Mouse (Mus musculus): ENCODE results near the gene Rph3al. TPM values are rescaled to one million over a fixed set of nuclear protein-coding genes. Genes with fewer than 3 reads are reported as not detected.

Rph3al gene
- polyA plus RNA-seq (2016; fragmentation: Nextera tagmentation; extraction: Ambion mirVana), result 1.1 and 1.7 TPM in 2 replicates

DNA sequence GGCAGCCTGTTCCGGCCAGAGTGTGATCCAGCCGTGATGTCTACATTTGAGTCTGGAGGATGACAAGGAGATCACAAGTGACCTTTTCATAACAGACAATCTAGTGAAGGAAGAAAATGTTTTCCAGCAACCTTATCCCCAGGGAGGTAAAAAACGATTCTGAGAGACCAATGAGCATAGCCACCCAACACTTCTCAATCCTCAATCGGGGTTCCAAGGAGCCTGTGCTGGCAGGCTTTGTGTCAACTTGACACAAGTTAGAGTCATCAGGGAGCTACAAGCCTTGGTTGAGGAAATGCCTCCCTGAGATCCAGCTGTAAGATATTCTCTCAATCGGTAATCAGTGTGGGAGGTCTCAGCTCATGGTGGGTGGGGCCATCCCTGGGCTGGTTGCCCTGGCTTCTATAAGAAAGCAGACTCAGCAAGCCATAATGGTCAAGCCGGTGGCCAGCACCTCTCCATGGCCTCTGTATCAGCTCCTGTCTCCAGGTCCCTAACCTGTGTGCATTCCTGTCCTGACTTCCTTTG, at the start of gene Rph3al:
Rph3al (minus strand) TSS at position 51 of the 528 bp plus-strand sequence.
- 75% methylated on average over 6 of the region's 6 CpGs for WGBS
- no peak within 1 kb of the TSS for H3K4me3 ChIP-seq (replicated peaks)
- H3K9me3 ChIP-seq, result no peaks in the 10 kb centered on the region
- H3K27ac ChIP-seq, result peak within 1 kb of the TSS; percentile 50; the same call in 1 of the 2 replicates
- H3K27me3 ChIP-seq, result no peaks in the 10 kb centered on the region
- H3K4me2 ChIP-seq, result 0 out of 2 replicates have a peak within 1 kb of the TSS, but pooled peaks have one; percentile 15
- H3K36me3 ChIP-seq (replicated peaks), result no peaks in the 10 kb centered on the region
- ATAC-seq (ENCODE audit: low FRiP score), result no peak
- peaks cover 23% of the 10 kb centered on the region for H3K4me1 ChIP-seq
- no peak within 1 kb of the TSS for H3K9ac ChIP-seq

DNA sequence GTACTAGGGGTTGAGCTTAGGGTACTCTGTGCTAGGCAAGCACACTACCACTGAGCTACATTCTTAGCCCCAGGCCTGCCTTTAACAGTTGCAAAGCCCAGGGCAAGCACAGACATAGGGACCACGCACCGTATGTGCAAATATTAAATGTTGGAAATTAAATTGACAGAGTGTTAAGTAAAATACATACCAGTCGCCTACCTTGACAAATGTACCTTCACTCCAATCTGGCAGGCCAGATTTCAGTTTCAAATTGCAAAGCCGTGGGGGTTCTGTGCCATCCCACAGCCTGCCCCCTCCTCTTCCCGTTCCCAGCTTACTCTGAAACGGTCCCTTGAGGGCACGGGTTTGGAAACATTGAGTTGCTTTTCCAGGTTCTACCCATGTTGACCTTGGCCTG, 47.7 kb upstream of the Rph3al start:
- Histone ChIP-seq H3K9ac (no peak overlapping the region), H3K36me3 (replicated peaks) (no peaks in the 10 kb centered on the region), H3K27ac (no peak overlapping the region), H3K4me2 (no peak overlapping the region), H3K27me3 (no peaks in the 10 kb centered on the region), H3K4me1 (no peaks in the 10 kb centered on the region), H3K9me3 (no peaks in the 10 kb centered on the region), H3K4me3 (replicated peaks) (no peak overlapping the region)
- ATAC-seq (ENCODE audit: low FRiP score), result no peak
- 89% methylated on average over 7 of the region's 7 CpGs for WGBS

DNA sequence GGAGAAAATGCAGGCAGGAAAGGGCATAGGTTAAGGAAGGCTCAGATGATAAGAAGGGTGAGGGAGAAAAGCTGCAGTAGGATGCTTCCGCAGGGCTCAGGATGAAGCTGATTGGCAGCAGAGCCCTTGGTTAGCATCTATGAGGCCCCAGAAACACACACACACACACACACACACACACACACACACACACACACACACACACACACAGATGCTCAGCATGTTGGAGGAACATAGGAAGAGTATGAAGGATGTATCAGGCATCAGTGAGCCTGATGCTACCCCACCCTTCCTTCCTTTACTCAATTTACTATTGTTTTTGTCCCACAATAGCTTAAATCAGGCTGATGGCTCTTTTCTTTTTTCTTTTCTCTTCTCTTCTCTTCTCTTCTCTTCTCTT, 46.4 kb upstream of the Rph3al start:
- 82% methylated on average over 1 of the region's 1 CpGs for WGBS
- H3K4me3 ChIP-seq (replicated peaks), result no peak overlapping the region
- H3K4me2 ChIP-seq, result no peak overlapping the region
- no peaks in the 10 kb centered on the region for H3K9me3 ChIP-seq
- ATAC-seq (ENCODE audit: low FRiP score), result no peak
- no peak overlapping the region for H3K27ac ChIP-seq
- H3K4me1 ChIP-seq, result no peaks in the 10 kb centered on the region
- H3K36me3 ChIP-seq (replicated peaks), result no peaks in the 10 kb centered on the region
- H3K27me3 ChIP-seq, result no peaks in the 10 kb centered on the region
- H3K9ac ChIP-seq, result no peak overlapping the region

DNA sequence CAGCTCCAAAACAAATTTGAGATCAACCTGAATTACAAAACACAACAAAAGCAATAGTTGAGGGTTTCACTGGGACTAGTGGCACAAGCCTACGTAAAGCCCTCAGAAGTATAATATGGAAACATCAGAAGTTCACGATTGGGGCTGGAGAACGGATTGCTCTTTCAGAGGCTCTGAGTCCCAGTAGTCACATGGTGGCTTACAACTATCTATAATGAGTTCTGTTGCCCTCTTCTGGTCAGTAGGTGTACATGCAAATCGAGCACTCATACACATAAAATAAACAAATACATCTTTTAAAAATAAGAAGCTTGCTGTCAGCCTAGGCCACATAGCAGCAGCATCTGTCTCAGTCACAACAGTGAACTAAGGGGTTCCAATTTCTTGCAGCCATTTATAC, 45.0 kb upstream of the Rph3al start:
- Histone ChIP-seq H3K27ac (no peak overlapping the region), H3K9ac (no peak overlapping the region), H3K4me3 (replicated peaks) (no peak overlapping the region), H3K36me3 (replicated peaks) (no peaks in the 10 kb centered on the region), H3K4me2 (no peak overlapping the region), H3K9me3 (no peaks in the 10 kb centered on the region), H3K27me3 (no peaks in the 10 kb centered on the region), H3K4me1 (no peaks in the 10 kb centered on the region)
- ATAC-seq (ENCODE audit: low FRiP score), result no peak
- WGBS, result 74% methylated on average over 4 of the region's 4 CpGs

DNA sequence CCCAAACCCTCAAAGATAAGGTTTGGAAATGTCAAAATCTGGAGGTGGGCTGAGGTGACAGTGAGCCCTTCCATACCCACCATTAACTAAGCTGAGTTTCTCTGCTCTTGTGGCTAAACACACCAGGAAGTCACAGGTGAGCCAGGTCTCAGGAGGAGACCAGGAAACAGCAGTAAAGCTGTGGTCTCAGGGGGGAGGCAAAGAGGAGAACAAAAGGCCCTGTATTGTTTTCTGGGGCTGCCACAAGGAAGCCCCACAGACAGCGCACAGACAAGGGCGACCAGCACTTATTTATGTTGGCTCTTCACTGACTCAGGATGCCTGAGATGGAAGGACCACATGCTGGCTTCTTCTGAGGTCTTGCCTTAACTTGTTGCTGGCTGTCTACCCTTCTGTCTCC, 42.2 kb upstream of the Rph3al start:
- Histone ChIP-seq H3K9me3 (no peaks in the 10 kb centered on the region), H3K27ac (no peak overlapping the region)
- WGBS, result 42% methylated on average over 2 of the region's 2 CpGs

DNA sequence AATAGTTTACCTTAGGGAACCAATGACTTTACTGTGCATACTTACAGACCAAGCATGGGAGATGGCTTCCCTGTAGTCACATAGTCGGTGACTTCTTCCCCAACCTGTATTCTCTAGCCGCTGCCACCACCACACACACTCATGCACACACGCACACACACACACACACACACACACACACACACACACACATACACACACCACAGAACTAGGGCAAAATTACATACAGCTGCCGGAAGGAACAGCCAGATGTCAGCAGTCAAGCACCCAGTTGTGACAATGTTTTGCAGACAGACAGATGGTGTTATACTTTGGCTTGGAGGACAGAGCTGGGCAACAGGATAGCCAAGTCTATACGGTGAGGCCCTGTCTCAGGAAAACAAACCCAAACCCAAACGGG, 39.8 kb upstream of the Rph3al start:
- H3K4me1 ChIP-seq, result no peaks in the 10 kb centered on the region
- no peak overlapping the region for H3K27ac ChIP-seq
- H3K4me3 ChIP-seq (replicated peaks), result no peak overlapping the region
- no peaks in the 10 kb centered on the region for H3K27me3 ChIP-seq
- ATAC-seq (ENCODE audit: low FRiP score), result no peak
- no peak overlapping the region for H3K9ac ChIP-seq
- no peaks in the 10 kb centered on the region for H3K9me3 ChIP-seq
- 86% methylated on average over 6 of the region's 6 CpGs for WGBS
- H3K36me3 ChIP-seq (replicated peaks), result no peaks in the 10 kb centered on the region
- H3K4me2 ChIP-seq, result no peak overlapping the region

More for the DNA sequence above, 42.2 kb upstream of the Rph3al start:
- H3K4me2 ChIP-seq, result no peak overlapping the region
- H3K4me1 ChIP-seq, result no peaks in the 10 kb centered on the region
- ATAC-seq (ENCODE audit: low FRiP score), result no peak
- no peak overlapping the region for H3K4me3 ChIP-seq (replicated peaks)
- H3K27me3 ChIP-seq, result no peaks in the 10 kb centered on the region
- H3K9ac ChIP-seq, result no peak overlapping the region
- H3K36me3 ChIP-seq (replicated peaks), result no peaks in the 10 kb centered on the region

DNA sequence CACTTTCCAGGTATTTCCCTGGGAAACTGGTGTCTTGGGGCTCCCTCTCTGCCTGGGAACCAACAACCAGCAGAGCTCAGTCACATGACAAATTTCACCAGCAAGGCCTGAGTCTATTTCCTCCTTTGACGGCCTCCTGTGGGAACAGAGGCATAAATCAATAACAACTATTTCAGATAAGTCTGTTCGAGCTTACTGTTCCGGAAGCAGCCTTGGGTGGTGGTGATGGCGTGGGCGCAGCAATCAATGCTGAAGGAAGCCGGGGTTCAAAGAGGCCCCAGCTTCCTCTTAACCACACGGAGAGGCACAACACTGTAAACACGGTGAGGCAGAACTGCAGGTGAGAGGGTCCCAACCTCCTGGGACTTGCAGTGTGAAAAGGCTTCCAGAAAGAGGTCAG, 38.5 kb upstream of the Rph3al start:
- no peak for ATAC-seq (ENCODE audit: low FRiP score)
- no peak overlapping the region for H3K9ac ChIP-seq
- no peak overlapping the region for H3K27ac ChIP-seq
- WGBS, result 83% methylated on average over 8 of the region's 8 CpGs
- no peak overlapping the region for H3K4me2 ChIP-seq
- 0 out of 2 replicates have a peak, but pooled peaks cover 4% of the 10 kb centered on the region for H3K27me3 ChIP-seq
- no peaks in the 10 kb centered on the region for H3K4me1 ChIP-seq
- H3K9me3 ChIP-seq, result no peaks in the 10 kb centered on the region
- no peaks in the 10 kb centered on the region for H3K36me3 ChIP-seq (replicated peaks)
- no peak overlapping the region for H3K4me3 ChIP-seq (replicated peaks)

DNA sequence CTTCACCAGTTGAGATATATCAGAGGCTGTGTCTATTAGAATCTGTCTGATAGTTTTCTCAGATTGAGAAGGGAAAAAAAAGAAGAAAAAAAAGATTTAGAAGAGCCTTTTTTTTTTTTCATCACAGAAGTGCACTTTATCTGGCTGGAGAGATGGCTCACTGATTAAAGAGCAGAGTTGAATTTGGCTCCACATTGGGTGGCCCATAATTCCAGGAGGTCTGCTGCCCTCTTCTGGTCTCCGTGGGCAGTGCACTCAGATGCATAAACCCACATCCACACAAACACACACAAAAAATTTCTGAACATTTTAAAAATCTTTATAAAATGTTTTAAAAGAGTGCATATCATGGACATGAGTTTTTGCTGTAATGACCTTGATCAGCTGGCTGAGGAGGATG, 35.8 kb upstream of the Rph3al start:
- no peak for ATAC-seq (ENCODE audit: low FRiP score)
- H3K4me2 ChIP-seq, result no peak overlapping the region
- no peaks in the 10 kb centered on the region for H3K9me3 ChIP-seq
- H3K36me3 ChIP-seq (replicated peaks), result no peaks in the 10 kb centered on the region
- no peak overlapping the region for H3K9ac ChIP-seq
- no peak overlapping the region for H3K4me3 ChIP-seq (replicated peaks)
- 83% methylated on average over 1 of the region's 1 CpGs for WGBS
- no peaks in the 10 kb centered on the region for H3K4me1 ChIP-seq
- no peak overlapping the region for H3K27ac ChIP-seq
- 0 out of 2 replicates have a peak, but pooled peaks cover 16% of the 10 kb centered on the region for H3K27me3 ChIP-seq

DNA sequence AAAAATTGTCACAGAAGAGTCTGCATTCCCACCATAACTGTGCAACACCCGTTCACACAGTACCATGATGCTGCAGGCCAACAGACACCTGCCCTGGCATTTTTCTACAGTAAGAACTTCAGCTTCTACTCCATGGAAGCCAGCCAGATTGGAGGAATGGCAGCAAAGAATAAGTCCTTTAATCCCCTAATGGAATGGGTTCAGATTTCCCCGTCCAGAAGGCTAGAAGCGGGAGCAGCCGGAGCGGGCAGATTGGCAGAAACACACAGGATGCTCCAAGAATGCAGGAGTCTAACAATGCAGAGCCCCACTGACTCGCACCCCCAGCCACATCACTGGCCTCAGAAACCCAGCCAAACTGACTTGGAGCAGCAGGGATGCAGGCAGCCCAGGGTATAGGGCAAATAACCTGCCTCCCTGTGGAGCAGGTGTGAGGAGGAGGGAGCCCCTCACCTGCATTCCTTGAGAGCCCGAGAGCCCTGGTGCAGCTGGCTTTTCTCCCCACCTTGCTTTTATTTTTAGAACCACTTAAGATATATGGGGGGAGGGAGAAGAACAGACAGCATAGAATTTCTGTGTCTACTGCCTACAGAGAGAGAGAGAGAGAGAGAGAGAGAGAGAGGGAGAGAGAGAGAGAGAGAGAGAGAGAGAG, 34.8 kb upstream of the Rph3al start:
- Histone ChIP-seq H3K27ac (no peak overlapping the region), H3K4me2 (no peak overlapping the region), H3K9me3 (no peaks in the 10 kb centered on the region), H3K36me3 (replicated peaks) (no peaks in the 10 kb centered on the region), H3K9ac (no peak overlapping the region), H3K27me3 (peaks cover 25% of the 10 kb centered on the region), H3K4me1 (no peaks in the 10 kb centered on the region), H3K4me3 (replicated peaks) (no peak overlapping the region)
- no peak for ATAC-seq (ENCODE audit: low FRiP score)
- 33% methylated on average over 7 of the region's 7 CpGs for WGBS

DNA sequence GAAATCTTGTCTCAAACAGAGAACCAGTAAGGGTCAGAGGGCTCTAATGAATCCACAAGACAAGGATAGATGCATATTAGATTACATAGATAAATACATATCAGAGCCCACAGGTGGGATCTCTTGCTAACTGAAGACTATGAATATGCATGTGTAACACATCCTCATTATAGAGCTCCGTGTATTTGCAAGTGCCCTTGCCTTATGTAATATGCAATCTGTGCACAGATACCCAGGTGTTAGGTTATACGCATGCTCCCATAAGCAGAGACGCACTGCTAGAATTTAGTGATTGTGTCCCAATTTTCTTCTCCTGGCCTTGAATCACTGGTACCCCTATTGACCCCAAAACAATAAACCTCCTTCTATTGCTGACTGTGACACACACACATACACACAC, 34.0 kb upstream of the Rph3al start:
- 82% methylated on average over 3 of the region's 3 CpGs for WGBS
- Histone ChIP-seq H3K9ac (no peak overlapping the region), H3K4me3 (replicated peaks) (no peak overlapping the region), H3K4me1 (peaks cover under 1% of the 10 kb centered on the region; the same call in 1 of the 2 replicates), H3K4me2 (no peak overlapping the region), H3K9me3 (no peaks in the 10 kb centered on the region), H3K36me3 (replicated peaks) (no peaks in the 10 kb centered on the region), H3K27ac (no peak overlapping the region), H3K27me3 (peaks cover 30% of the 10 kb centered on the region)
- no peak for ATAC-seq (ENCODE audit: low FRiP score)

DNA sequence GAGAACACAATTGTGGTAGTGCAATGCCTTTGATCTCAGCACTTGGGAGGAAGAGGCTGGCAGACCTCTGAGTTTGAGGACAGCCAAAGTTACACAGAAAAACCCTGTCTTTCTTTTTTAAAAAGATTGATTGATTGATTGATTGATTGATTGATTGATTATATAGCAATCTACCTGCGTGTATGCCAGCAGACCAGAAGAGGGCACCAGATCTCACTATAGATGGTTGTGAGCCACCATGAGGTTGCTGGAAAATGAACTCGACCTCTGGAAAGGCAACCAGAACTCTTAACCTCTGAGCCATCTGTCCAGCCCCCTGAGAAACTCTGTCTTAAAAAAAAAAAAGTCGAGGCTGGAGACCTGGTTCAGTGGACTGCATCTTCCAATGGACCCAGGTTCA, 32.4 kb upstream of the Rph3al start:
- 23% methylated on average over 3 of the region's 3 CpGs for WGBS
- H3K27me3 ChIP-seq, result peaks cover 36% of the 10 kb centered on the region

DNA sequence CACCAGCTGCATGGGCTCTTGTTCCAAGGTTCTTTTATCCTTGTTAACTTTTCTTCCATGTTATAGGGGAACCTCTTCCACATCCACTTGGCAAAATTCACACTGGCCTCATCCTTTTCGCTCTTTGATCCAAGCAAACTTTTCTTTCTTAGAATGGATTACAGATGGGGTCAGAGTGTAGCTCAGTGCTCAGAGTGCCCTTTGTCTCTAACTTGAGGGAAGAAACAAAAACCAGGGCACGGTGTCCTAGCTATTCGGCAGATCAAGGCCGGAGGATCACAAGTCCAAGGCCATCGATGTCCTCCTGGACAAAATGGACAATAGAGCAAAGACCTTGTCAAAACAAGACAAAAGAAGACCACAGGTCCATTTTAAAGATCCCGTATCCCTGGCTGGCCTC, 30.5 kb upstream of the Rph3al start:
- H3K36me3 ChIP-seq (replicated peaks), result no peaks in the 10 kb centered on the region
- WGBS, result 82% methylated on average over 6 of the region's 6 CpGs
- H3K27me3 ChIP-seq, result peaks cover 48% of the 10 kb centered on the region
- peaks cover 35% of the 10 kb centered on the region for H3K4me1 ChIP-seq
- H3K9ac ChIP-seq, result no peak overlapping the region
- no peak overlapping the region for H3K4me2 ChIP-seq
- ATAC-seq (ENCODE audit: low FRiP score), result no peak
- H3K27ac ChIP-seq, result no peak overlapping the region
- no peaks in the 10 kb centered on the region for H3K9me3 ChIP-seq
- H3K4me3 ChIP-seq (replicated peaks), result no peak overlapping the region

More for the DNA sequence above, 32.4 kb upstream of the Rph3al start:
- Histone ChIP-seq H3K4me3 (replicated peaks) (no peak overlapping the region), H3K4me2 (no peak overlapping the region), H3K36me3 (replicated peaks) (no peaks in the 10 kb centered on the region), H3K9me3 (no peaks in the 10 kb centered on the region), H3K4me1 (peaks cover 16% of the 10 kb centered on the region), H3K27ac (no peak overlapping the region), H3K9ac (no peak overlapping the region)
- ATAC-seq (ENCODE audit: low FRiP score), result no peak
